Mouse (Mus musculus): ENCODE results near the gene Gm40193.
A peak's percentile ranks its signal among the peaks of the same experiment; 100 is the strongest.
"Not testable (repeated sequence)": the region's sequence is repeated elsewhere in the genome, so short reads cannot be mapped to it uniquely, and the experiment has no call there.

Gm40193 gene

GRCm38 (mm10) chr11:70532839-70533238 is at the start of gene Gm40193:
Gene Gm40193 (minus strand): TSS chr11:70532939.
- no peak for DNase-seq (ENCODE audit: low read depth in 2 of 2, low spot score in 2 of 2)

GRCm38 (mm10) chr11:70582196-70582595 is 49.5 kb upstream of the Gm40193 start:
- no peak for DNase-seq (ENCODE audit: low read depth in 2 of 2, low spot score in 2 of 2)

GRCm38 (mm10) chr11:70580921-70581320 is 48.2 kb upstream of the Gm40193 start:
- DNase-seq (ENCODE audit: low read depth in 2 of 2, low spot score in 2 of 2), result peak; percentile 25 to 32

- no peak for DNase-seq (ENCODE audit: low read depth in 2 of 2, low spot score in 2 of 2)
Measured at GRCm38 (mm10) chr11:70580358-70580720, 47.6 kb upstream of the Gm40193 start.

- peak; percentile 11 to 15 for DNase-seq (ENCODE audit: low read depth in 2 of 2, low spot score in 2 of 2)
Measured at GRCm38 (mm10) chr11:70579710-70580357, 47.1 kb upstream of the Gm40193 start.

- no peak for DNase-seq (ENCODE audit: low read depth in 2 of 2, low spot score in 2 of 2)
Measured at GRCm38 (mm10) chr11:70578962-70579361, 46.2 kb upstream of the Gm40193 start.

GRCm38 (mm10) chr11:70577201-70577600 is 44.5 kb upstream of the Gm40193 start:
- no peak for DNase-seq (ENCODE audit: low read depth in 2 of 2, low spot score in 2 of 2)

- DNase-seq (ENCODE audit: low read depth in 2 of 2, low spot score in 2 of 2), result no peak
Measured at GRCm38 (mm10) chr11:70573872-70574271, 41.1 kb upstream of the Gm40193 start.

- DNase-seq (ENCODE audit: low read depth in 2 of 2, low spot score in 2 of 2), result no peak
Measured at GRCm38 (mm10) chr11:70572348-70572902, 39.7 kb upstream of the Gm40193 start.

- no peak for DNase-seq (ENCODE audit: low read depth in 2 of 2, low spot score in 2 of 2)
Measured at GRCm38 (mm10) chr11:70571641-70572040, 38.9 kb upstream of the Gm40193 start.

- not testable (repeated sequence) for DNase-seq (ENCODE audit: low read depth in 2 of 2, low spot score in 2 of 2)
Measured at GRCm38 (mm10) chr11:70570614-70571013, 37.9 kb upstream of the Gm40193 start.

GRCm38 (mm10) chr11:70566586-70566985 is 33.8 kb upstream of the Gm40193 start:
- DNase-seq (ENCODE audit: low read depth in 2 of 2, low spot score in 2 of 2), result no peak

- no peak for DNase-seq (ENCODE audit: low read depth in 2 of 2, low spot score in 2 of 2)
Measured at GRCm38 (mm10) chr11:70564276-70564873, 31.6 kb upstream of the Gm40193 start.

- peak in 1 of 2 experiments; percentile 27 for DNase-seq (ENCODE audit: low read depth in 2 of 2, low spot score in 2 of 2)
Measured at GRCm38 (mm10) chr11:70563470-70564275, 30.9 kb upstream of the Gm40193 start.

- no peak for DNase-seq (ENCODE audit: low read depth in 2 of 2, low spot score in 2 of 2)
Measured at GRCm38 (mm10) chr11:70562995-70563469, 30.3 kb upstream of the Gm40193 start.

- peak; percentile 76 to 81 for DNase-seq (ENCODE audit: low read depth in 2 of 2, low spot score in 2 of 2)
Measured at GRCm38 (mm10) chr11:70562287-70562994, 29.7 kb upstream of the Gm40193 start, which contains the start of gene Mink1. Gene Mink1 (plus strand): TSS chr11:70562881.

GRCm38 (mm10) chr11:70561937-70562286 is 29.2 kb upstream of the Gm40193 start:
- DNase-seq (ENCODE audit: low read depth in 2 of 2, low spot score in 2 of 2), result no peak

- DNase-seq (ENCODE audit: low read depth in 2 of 2, low spot score in 2 of 2), result no peak
Measured at GRCm38 (mm10) chr11:70557545-70557944, 24.8 kb upstream of the Gm40193 start.

- no peak for DNase-seq (ENCODE audit: low read depth in 2 of 2, low spot score in 2 of 2)
Measured at GRCm38 (mm10) chr11:70553940-70554339, 21.2 kb upstream of the Gm40193 start.

- no peak for DNase-seq (ENCODE audit: low read depth in 2 of 2, low spot score in 2 of 2)
Measured at GRCm38 (mm10) chr11:70551526-70551925, 18.8 kb upstream of the Gm40193 start.

GRCm38 (mm10) chr11:70544496-70544895 is 11.8 kb upstream of the Gm40193 start:
- DNase-seq (ENCODE audit: low read depth in 2 of 2, low spot score in 2 of 2), result no peak
